Mouse (Mus musculus): ENCODE measurements at regions not wholly inside any gene's neighbourhood (a gene's known extent, or its start where the extent isn't known, plus 50 kb on each side); places are given as distances from the start of the nearest gene placed in this dataset.

DNA sequence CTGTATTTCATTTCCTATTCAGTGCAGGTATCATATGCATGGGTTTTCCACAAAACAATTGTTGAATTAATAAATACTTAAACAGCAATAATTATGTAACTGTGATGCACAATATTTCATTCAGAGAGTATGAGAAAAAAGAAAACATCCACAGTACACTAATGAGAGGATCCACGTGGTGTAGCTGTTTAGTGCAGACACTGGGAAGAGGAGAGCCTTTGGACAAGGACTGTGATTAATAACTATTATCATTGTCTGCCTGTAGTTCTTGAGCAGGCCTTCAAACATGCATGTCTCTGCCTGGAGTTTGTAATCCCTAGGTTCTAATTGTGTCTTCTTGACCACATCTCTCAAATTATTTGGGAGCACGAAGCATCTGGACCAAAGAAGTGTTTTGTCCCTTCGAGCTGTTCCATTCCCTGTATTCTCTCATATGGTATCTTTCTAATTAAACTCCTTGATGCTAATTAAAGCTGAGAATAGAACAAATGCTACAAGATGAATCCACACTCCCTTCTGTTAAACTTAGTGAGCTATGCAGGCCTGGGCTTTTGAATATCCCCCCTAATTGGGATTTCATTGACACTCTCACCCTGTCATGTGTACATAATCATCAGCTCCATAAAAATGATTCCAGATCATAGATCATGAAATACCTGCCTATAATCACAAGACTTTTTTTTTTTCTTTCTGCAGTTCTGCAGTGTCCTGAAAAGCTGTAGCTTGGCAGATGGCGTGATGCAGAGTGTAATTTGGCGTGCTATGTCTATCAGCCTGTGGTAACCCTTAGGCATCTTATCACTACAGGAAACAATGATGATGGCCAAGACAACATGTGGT, 1208.9 kb upstream of the G6pd2 start:
- DNase-seq (ENCODE audit: low spot score in 2 of 2), result peak; percentile 2 to 30

DNA sequence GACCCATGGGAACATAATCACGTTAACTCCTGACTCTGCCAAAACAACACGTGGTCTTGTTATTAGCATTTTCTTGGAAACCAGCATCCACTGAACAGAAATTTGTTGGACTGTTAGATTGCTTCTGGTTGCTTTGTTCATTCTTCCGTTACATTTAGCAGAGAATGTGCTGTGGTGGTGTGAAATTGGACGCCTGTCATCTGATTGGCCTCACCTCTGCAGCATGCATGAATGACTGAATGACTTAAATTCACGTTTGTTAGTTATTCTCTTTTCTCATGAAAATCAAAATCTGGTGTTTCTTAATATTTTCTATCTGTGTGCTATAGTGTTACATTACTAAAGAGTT, 1208.3 kb upstream of the G6pd2 start:
- DNase-seq (ENCODE audit: low spot score in 2 of 2), result no peak

- DNase-seq (ENCODE audit: low spot score in 2 of 2), result peak; percentile 43 to 91
These were observed 1199.5 kb upstream of the G6pd2 start for GRCm38 (mm10) chr5:60608943-60609614.
